In the genomic region with DNA sequence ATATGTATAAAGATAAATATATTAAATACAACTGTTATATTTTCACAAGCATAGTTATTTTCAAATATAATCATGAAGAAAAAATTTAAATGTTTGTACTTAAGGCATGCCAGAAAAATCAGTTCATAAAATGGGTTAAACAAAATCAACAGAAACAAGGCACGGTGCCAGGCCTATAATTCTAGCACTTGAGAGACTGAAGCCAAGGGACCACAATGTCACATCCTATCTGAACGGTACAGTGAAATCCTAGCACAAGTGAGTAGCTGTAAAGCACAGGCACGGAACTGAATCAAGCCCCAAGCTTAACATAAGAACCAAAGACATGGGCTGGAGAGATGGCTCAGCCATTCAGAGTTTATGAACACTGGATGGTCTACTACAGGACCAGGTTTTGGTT, we compare ENCODE assay signal across 19 mouse cellular contexts. TPM values are rescaled to one million over a fixed set of nuclear protein-coding genes. Genes with fewer than 3 reads are reported as not detected.
A peak's percentile ranks its signal among the peaks of the same experiment; 100 is the strongest.
DNase-seq lines count a peak whose midpoint lies in the region; ATAC-seq and TF ChIP-seq lines count a peak whose summit lies in the region.
"Had no signal": no experiment of that assay in that cellular context is flagged by ENCODE, and none has a peak within 500 bp of the region (broad histone marks: within the 10 kb centered on the region; RNA-seq: fewer than 3 reads in every experiment).

No protein-coding gene starts in this region.

- H3K4me3 ChIP-seq in hindbrain, postnatal 0 days (ENCODE audit: low read length), result no peak overlapping the region
- no peak overlapping the region for H3K4me3 ChIP-seq in hindbrain, embryonic 10.5 days
- H3K4me3 ChIP-seq in lung, embryonic 14.5 days (ENCODE audit: low read depth, low read length), result no peak overlapping the region
- H3K4me3 ChIP-seq: heart, adult 2 months; liver, embryonic 15.5 days had no signal

- H3K4me2 ChIP-seq in hindbrain, postnatal 0 days (ENCODE audit: low read depth, low read length), result no peak overlapping the region
- H3K4me2 ChIP-seq in lung, embryonic 14.5 days, result no peak overlapping the region
- H3K4me2 ChIP-seq: liver, embryonic 15.5 days; midbrain, embryonic 11.5 days had no signal

- 64% methylated on average over 3 of the region's 3 CpGs for WGBS in hindbrain, postnatal 0 days
- 93% methylated on average over 3 of the region's 3 CpGs for WGBS in hindbrain, embryonic 10.5 days
- 34% methylated on average over 3 of the region's 3 CpGs for WGBS in lung, embryonic 14.5 days

- no peaks in the 10 kb centered on the region for H3K4me1 ChIP-seq in hindbrain, postnatal 0 days (ENCODE audit: insufficient read depth, low read length)
- peaks cover 4% of the 10 kb centered on the region for H3K4me1 ChIP-seq in hindbrain, embryonic 10.5 days (replicated peaks)
- no peaks in the 10 kb centered on the region for H3K4me1 ChIP-seq in lung, embryonic 14.5 days (ENCODE audit: insufficient read depth)

- no peak overlapping the region for H3K9ac ChIP-seq in hindbrain, postnatal 0 days (replicated peaks; ENCODE audit: low read length)
- no peak overlapping the region for H3K9ac ChIP-seq in lung, embryonic 14.5 days
- H3K9ac ChIP-seq: liver, embryonic 15.5 days had no signal

- no peak for ATAC-seq in hindbrain, postnatal 0 days
- ATAC-seq in lung, embryonic 14.5 days (ENCODE audit: insufficient read depth), result peak; percentile 63; the same call in 1 of the 2 replicates
- ATAC-seq: hindbrain, embryonic 16.5 days; intestine, embryonic 16.5 days had no signal

- no peaks in the 10 kb centered on the region for H3K27me3 ChIP-seq in hindbrain, postnatal 0 days (ENCODE audit: insufficient read depth, low read length)
- no peaks in the 10 kb centered on the region for H3K27me3 ChIP-seq in hindbrain, embryonic 10.5 days (ENCODE audit: insufficient read depth, poor library complexity, severe bottlenecking)
- no peaks in the 10 kb centered on the region for H3K27me3 ChIP-seq in lung, embryonic 14.5 days (ENCODE audit: insufficient read depth, low read length)
- H3K27me3 ChIP-seq: liver, embryonic 15.5 days had no signal

- no peaks in the 10 kb centered on the region for H3K9me3 ChIP-seq in hindbrain, postnatal 0 days (ENCODE audit: low read length)
- H3K9me3 ChIP-seq in hindbrain, embryonic 10.5 days, result no peaks in the 10 kb centered on the region
- no peaks in the 10 kb centered on the region for H3K9me3 ChIP-seq in lung, embryonic 14.5 days (ENCODE audit: low read depth, low read length)
- H3K9me3 ChIP-seq: liver, embryonic 15.5 days had no signal

- peak; percentile 8 for DNase-seq in hindbrain, postnatal 0 days (ENCODE audit: low spot score)
- no peak for DNase-seq in hindbrain, embryonic 10.5 days (ENCODE audit: low spot score)
- peak; percentile 81 for DNase-seq in lung, embryonic 14.5 days
- no peak for DNase-seq in lung, postnatal 25 days (ENCODE audit: low spot score)
- DNase-seq in ZHBTc4 (ENCODE audit: low read depth, low spot score), result peak; percentile 5
- DNase-seq in adipocyte (ENCODE audit: low spot score), result peak; percentile 30
- DNase-seq in spleen, postnatal 36 days (ENCODE audit: low spot score in 2 of 2), result no peak
- no peak for DNase-seq in right cerebral cortex, adult 18-20 months
- DNase-seq: adrenal gland, postnatal 14 days; cerebellum, adult 9-10 months; gastrocnemius, postnatal 36 days; heart, adult 2 months; liver; right cerebral cortex, postnatal 25 days; spleen, adult 18-20 months had no signal

- no peak overlapping the region for H3K27ac ChIP-seq in hindbrain, postnatal 0 days
- H3K27ac ChIP-seq in hindbrain, embryonic 10.5 days, result no peak overlapping the region
- H3K27ac ChIP-seq in lung, embryonic 14.5 days (ENCODE audit: low read depth), result no peak overlapping the region
- H3K27ac ChIP-seq: heart, adult 2 months; liver, embryonic 15.5 days had no signal

- no peak for TF ChIP-seq CTCF in hindbrain, postnatal 0 days (IDR thresholded peaks at IDR 0.05; ENCODE audit: low read depth)
- no peak for TF ChIP-seq CTCF in lung, embryonic 14.5 days (IDR thresholded peaks at IDR 0.05; ENCODE audit: low read depth)

- H3K36me3 ChIP-seq in hindbrain, postnatal 0 days (ENCODE audit: insufficient read depth, low read length), result no peaks in the 10 kb centered on the region
- H3K36me3 ChIP-seq in hindbrain, embryonic 10.5 days, result peaks cover 33% of the 10 kb centered on the region
- H3K36me3 ChIP-seq in lung, embryonic 14.5 days (ENCODE audit: insufficient read depth), result peaks cover 20% of the 10 kb centered on the region; the same call in 1 of the 2 replicates

RNA-seq across cellular contexts. Expression of a gene that starts 6.8 kb away (rescaled TPM):
- 22.8 and 24.7 TPM in 2 replicates for total RNA-seq in hindbrain, postnatal 0 days (2014; rRNA removed)
- 17.0 and 17.6 TPM in 2 replicates for polyA plus RNA-seq in hindbrain, postnatal 0 days (2015; fragmentation: Nextera tagmentation; extraction: Ambion mirVana)
- polyA plus RNA-seq in hindbrain, embryonic 10.5 days (2016; fragmentation: Nextera tagmentation; extraction: Ambion mirVana), result 37.4 and 42.2 TPM in 2 replicates
- 34.3 and 39.6 TPM in 2 replicates for polyA plus RNA-seq in lung, embryonic 14.5 days (2014; fragmentation: Nextera tagmentation; extraction: Ambion mirVana)

Comparison
In these comparisons a context has a peak if more than half of its experiments do, and no peak if none do; other contexts are left out.
1. DNase-seq: peak in hindbrain, postnatal 0 days (single experiment), lung, embryonic 14.5 days (single experiment), ZHBTc4 (single experiment) and adipocyte (single experiment); none in hindbrain, embryonic 10.5 days (single experiment), lung, postnatal 25 days (single experiment), spleen, postnatal 36 days (0 of 2) and right cerebral cortex, adult 18-20 months (single experiment).